Mouse (Mus musculus): ENCODE results near the gene Prkg2.

DNA sequence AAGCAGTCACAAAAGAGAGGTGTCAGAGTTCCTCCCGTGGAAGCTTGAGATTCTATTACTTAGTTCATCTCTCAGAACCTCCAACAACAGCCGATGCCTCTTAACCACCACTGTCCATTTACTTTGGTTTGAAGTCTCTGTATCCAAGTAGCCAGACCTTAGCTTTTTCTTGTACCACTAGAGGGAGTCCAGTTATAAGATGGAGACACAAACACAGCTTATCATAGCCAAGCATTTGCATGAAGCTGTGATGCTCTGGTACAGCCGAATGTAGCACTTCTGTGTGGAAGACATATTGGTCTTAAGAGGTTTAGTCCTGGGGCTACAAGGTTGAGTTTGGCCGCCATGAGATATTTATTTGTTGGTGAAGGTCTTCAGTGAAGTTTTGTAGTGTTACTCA lies 134.8 kb downstream of the Prkg2 start:
- peak; percentile 30; the same call in 1 of the 2 replicates for TF ChIP-seq CTCF (conservative IDR thresholded peaks at IDR 0.05; ENCODE audit: low read length)
- no peak for TF ChIP-seq NANOG (IDR thresholded peaks at IDR 0.05; ENCODE audit: borderline replicate concordance, low read length)
- TF ChIP-seq POU5F1 (IDR thresholded peaks at IDR 0.05; ENCODE audit: borderline replicate concordance, low read length) = no peak

Data from E14TG2a.4 (cell line).